Mouse (Mus musculus) adrenal gland, postnatal 4 days (tissue): Measurements from ENCODE around the gene Rragc. TPM values are rescaled to one million over a fixed set of nuclear protein-coding genes. Genes with fewer than 3 reads are reported as not detected.
A peak's percentile ranks its signal among the peaks of the same experiment; 100 is the strongest.
"Not testable (repeated sequence)": the region's sequence is repeated elsewhere in the genome, so short reads cannot be mapped to it uniquely, and the experiment has no call there.

Source experiments
- DNase-seq, 2 experiments: peaks; one replicate each; pipeline ENCODE4 v3.0.0; 2021 to 2022; ENCODE audit warnings: low spot score in 2 of 2, mixed read lengths in 2 of 2
- long read RNA-seq, 2 experiments: library from polyadenylated mRNA; stranded (forward); transcript quantifications; one replicate each; pipeline ENCODE4 v2.0.0; 2021
- total RNA-seq, 2 experiments: library from RNA; stranded (reverse); gene quantifications; 2 replicates each; pipeline ENCODE4 v1.2.3; 2021

The Rragc gene
- total RNA-seq: 10 to 100 TPM; 69.0 to 70.6 TPM
- long read RNA-seq, experiment 1, transcript Rragc-201 (7 exons, 2,593 nt): major isoform, 117 of 127 reads
- long read RNA-seq, experiment 1, partial matches to known transcripts: 0 of 127 reads
- long read RNA-seq, experiment 1, other reads (novel, unspliced or antisense): 6 of 127 reads
- long read RNA-seq, experiment 2, transcript Rragc-201 (7 exons, 2,593 nt): major isoform, 325 of 378 reads
- long read RNA-seq, experiment 2, transcript Rragc-205 (7 exons, 2,950 nt): minor isoform, 6 of 378 reads
- long read RNA-seq, experiment 2, partial matches to known transcripts: 35 of 378 reads
- long read RNA-seq, experiment 2, other reads (novel, unspliced or antisense): 12 of 378 reads

DNA sequence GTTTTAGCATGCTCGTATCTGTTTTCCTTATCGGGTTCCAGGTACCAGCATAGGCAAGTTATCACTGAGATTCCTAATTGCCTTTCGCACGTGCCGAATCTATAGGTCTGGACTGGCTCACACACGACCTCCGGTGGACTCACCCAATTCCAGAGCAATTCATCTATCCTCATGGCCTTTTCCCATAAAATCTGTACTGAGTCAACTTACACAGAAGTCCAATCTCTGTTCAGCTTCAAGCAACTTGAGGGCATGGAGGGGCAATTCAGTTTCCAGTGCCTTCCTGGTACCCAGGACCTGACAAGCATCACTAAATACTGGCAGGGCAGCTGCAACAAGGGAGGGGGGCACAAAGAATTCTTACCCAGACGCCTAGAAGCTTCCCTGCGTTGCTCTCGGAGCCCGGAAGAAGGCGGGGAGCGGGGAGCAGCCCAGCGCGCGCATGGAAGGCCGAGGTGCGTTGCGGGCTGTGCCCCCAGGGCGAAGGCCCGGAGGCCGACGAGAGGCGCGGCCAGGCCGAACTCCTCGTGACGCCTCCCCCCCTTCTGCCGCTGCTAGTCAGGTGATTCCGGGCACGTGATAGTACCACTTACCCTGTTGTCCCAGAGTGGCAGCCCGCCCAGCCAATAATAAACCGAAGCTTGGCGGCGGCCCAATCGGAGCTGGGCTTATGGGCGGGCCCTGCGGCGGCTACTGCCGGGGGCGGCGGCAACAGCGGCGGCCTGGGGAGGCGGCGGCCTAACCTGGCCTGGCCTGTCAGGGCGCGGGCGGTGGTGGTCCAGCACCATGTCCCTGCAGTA, at the start of gene Rragc:
TSS of gene Rragc (plus strand) at position 699 of the 800 bp plus-strand sequence.
- peak; percentile 100 for DNase-seq

GRCm38 (mm10) chr4:123893726-123894125, 23.5 kb upstream of the Rragc start:
- no peak for DNase-seq

GRCm38 (mm10) chr4:123894295-123894694, 23.0 kb upstream of the Rragc start:
- DNase-seq: no peak

DNA sequence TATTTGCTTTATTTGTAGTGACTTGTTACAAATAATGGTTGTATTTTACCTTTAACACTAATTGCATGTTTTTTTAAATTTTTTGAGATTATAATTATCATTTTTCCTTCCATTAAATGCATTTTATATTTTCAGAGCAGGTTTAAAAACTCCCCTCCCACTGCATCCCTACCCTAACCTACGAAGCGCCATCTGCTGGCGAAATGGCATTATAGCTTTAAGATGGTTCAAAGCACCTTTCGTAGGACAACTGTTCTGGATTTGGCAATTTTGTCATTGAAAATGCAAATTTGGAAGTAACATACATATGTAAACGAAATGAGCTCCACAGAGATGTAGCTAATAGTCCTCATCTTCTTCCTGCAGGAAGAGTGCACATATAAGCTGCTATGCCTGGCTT, 18.6 kb upstream of the Rragc start:
- no peak for DNase-seq

- no peak for DNase-seq
These were observed 13.8 kb upstream of the Rragc start for GRCm38 (mm10) chr4:123903432-123903831.

DNA sequence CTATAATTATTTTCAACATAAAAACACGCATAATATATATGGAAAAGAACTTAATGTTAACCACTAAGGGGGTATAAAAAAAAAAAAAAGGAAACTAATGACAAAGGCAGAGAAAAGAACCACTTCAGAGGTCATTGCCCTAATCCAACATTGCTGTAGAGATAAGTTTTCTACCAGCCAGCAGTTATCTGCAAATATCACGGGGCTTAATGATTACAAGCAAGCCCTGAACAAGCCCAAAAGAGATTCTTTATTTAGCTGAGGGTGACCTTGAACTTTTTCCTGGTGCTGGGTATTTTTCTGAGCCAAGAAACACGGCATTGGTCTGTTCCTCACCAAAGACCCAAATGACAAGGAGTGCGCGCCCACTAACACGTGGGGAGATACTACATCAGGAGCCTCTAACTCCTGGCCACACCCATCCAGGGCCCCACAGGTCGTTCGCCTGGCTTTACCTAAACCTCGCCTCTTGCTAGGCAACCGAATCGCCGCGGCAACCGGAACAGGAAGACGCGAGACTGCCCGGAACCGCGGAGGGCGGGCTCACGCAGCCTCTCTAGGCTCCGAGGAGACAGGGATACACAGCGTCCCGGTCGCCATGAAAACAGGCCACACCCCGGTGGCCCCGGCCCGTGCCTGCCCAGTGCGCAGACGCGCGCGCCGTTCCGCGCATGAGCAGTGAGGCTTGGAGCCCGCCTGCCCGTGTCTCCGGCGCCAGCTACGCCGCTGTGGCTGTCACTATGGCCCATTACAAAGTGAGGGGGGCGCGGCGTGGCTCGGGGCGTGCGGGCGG, 12.7 kb upstream of the Rragc start, which contains the start of gene Mycbp:
TSS of gene Mycbp (plus strand) at position 500 of the 793 bp plus-strand sequence.
- peak; percentile 100 for DNase-seq

DNA sequence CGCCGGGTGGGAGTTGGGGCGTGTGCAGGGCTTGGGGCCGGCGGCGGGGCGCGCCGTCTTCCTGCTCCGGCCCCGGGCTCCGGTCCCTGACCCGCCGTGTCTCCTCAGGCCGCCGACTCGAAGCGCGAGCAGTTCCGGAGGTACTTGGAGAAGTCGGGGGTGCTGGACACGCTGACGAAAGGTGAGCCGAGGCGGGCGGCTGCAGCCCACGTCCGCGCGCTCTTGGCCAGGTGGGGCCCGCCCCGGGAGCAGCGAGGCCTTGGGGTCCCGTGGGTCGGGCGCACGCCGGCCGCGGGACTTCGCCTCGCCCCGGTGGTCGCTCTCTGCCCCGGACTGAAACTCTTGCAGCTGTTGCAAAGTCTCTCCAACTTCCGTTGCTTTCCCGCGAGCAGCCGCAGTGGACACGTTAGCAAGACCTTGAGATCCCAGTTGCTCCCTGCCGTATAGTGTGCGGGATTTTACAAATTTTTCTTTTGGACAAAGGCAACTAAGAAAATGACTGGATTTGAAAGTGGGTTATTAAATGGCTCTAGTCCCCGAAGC, 12.0 kb upstream of the Rragc start:
- DNase-seq: no peak

GRCm38 (mm10) chr4:123911503-123911902, 5.7 kb upstream of the Rragc start:
- no peak for DNase-seq

GRCm38 (mm10) chr4:123912431-123912830, 4.8 kb upstream of the Rragc start:
- no peak for DNase-seq

- DNase-seq: no peak
These were observed 398 bp downstream of the Rragc start, which contains the start of gene 4930535I16Rik for GRCm38 (mm10) chr4:123917548-123918140. 4930535I16Rik (minus strand) TSS chr4:123918022.

GRCm38 (mm10) chr4:123918851-123919250, 1.6 kb downstream of the Rragc start:
- no peak for DNase-seq

GRCm38 (mm10) chr4:123921055-123921565, 3.9 kb downstream of the Rragc start:
- no peak for DNase-seq

- no peak for DNase-seq
These were observed 10.7 kb downstream of the Rragc start for GRCm38 (mm10) chr4:123927961-123928360.

GRCm38 (mm10) chr4:123929994-123930393, 12.7 kb downstream of the Rragc start:
- DNase-seq: no peak

GRCm38 (mm10) chr4:123934306-123934705, 17.1 kb downstream of the Rragc start:
- no peak for DNase-seq

DNA sequence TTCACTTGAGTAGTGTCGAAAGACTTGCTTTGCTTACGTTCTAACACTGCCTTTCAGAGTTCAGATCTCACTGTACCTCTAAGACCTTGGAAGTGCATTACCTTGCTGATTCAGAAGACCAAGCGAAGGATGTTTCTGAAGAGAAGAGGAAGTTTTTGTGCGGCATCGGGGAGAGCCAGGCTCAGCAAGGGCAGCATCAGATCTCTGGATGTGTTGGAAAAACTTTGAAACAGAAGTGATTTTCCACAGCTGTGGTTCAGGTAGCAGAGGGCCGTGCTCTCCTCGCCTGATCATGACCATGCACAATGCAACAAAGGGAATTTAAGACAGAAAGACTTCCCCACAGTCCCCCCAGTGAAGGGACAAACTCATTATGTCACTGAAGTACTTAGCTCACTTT, 18.8 kb downstream of the Rragc start:
- no peak for DNase-seq

DNA sequence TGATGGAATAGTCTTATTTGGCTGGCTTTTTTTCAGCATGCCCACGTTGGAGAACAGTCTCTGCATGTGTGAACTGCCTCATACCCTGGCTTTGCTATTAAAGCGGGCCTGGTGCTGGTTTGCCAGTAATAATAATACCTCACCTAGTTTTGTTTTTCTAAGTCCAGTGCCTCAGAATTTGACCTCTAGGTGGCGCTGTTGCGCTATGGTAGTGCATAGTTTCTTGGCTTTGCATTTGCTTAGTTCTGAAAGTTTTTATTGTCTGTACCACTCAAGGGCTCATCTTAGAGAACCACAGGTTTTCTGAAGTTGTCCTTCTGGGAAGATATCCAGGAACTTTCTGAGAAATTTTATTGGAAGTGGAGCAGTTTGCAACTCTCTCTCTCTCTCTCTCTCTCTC, 22.6 kb downstream of the Rragc start:
- peak; percentile 43 to 61 for DNase-seq

DNA sequence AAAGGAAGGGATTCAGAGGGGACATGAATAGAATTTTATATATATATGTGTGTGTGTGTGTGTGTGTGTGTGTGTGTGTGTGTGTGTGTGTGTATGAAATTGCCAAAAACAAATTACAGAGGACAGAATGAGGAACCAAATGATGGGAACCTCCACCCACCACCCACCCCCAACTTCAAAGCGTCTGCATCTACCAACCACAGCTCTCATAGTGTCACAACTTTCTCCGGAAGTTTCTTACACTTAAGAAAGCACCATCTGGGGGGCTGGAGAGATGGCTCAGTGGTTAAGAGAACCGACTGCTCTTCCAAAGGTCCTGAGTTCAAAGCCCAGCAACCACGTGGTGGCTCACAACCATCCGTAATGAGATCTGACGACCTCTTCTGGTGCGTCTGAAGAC, 23.6 kb downstream of the Rragc start:
- DNase-seq: not testable (repeated sequence)

- no peak for DNase-seq
These were observed 29.5 kb downstream of the Rragc start for GRCm38 (mm10) chr4:123946701-123947100.

DNA sequence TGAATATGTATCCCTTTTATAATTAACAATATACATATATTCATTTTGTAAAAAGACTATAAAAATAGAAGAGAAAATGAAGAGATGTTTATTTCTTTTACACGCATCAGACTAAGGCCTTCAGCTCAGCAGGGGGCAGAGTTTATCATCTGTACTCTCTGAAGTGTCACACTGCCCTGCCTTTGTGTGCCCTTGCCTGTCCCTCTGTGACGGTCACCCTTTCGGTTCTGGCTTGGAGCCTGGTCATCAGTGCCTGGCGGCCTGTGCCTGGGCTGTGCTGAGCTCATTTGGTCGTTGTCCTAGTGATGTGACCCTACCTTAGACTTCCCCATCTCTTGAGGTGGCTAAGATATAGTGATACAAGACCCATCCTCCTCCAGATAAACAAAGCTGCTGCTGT, 29.9 kb downstream of the Rragc start:
- no peak for DNase-seq
